Mouse (Mus musculus) layer of hippocampus, postnatal 10 days (tissue): ENCODE data around the gene Kmt5a. TPM values are rescaled to one million over a fixed set of nuclear protein-coding genes. Genes with fewer than 3 reads are reported as not detected.
"Not testable (repeated sequence)": the region's sequence is repeated elsewhere in the genome, so short reads cannot be mapped to it uniquely, and the experiment has no call there.

Experiments
- DNase-seq, 2 experiments: peaks; one replicate each; pipeline ENCODE4 v3.0.0; 2021; ENCODE audit warnings: low spot score in 2 of 2
- total RNA-seq, 2 experiments: library from RNA; stranded (reverse); gene quantifications; 2 replicates each; pipeline ENCODE4 v1.2.3; 2021

The Kmt5a gene
- total RNA-seq, 2 experiments from 2014 or later, result 43.6 to 50.8 TPM

DNA sequence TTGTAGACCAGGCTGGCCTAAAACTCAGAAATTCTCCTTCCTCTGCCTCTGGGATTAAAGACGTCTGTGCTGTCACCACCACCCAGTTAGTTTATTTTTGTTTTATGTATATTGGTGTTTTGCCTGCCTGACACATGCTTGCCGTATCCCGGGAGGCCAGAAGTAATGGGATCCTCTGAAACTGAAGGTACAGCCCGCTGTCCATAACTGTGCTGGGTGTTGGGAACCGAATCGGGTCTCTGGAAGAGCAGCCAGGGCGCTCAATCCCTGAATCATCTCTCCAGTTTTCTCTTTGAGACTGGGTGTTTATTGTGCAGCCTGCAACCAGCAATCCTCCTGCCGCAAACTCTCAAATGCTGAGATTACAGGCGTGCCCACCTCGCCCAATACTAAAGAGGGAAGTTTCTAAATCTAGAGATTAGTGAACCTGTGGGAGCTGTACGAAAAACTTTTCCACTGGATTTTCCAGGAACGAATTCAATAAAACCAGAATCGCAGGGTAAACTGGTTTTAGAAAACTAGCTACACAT is 42.8 kb downstream of the Kmt5a start:
- DNase-seq, result peak; percentile 43 to 50

DNA sequence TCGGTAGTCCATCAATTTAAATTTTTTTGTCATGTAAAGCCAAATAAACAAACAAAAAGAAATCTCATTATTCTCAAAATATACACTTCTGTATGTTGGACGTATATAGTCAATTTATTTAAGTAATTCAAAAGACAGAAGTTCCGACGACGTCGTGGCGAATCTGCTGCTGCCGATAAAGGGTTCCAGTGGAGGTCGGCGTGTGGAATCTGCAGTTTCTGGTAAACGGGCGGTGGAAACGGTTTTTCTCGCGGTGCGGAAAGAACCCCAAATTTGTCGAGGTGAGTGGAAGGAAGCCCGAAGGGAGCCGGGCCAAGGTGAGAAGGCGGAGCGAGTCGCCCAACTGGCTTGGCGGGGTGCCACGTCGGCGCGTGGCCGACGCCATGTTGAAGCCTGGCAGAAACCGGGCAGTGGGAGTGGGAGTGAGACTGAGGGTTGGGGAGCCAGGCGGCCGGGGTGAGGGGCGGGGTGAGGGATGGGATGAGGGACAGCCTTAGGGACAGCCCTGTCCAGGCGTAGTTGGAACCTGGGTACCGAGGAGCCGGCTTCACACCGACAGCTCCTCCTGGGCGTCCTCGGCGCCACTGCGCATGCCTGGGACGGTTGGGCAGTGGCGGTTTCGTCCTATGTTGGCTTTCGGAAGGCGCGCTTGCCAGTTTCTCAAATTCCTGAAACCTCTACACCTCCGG is 43.4 kb downstream of the Kmt5a start, which contains the start of gene Snrnp35:
Gene Snrnp35, plus strand, starts transcription at position 169 of the 689 bp plus-strand sequence.
- DNase-seq, result peak; percentile 89 to 92

DNA sequence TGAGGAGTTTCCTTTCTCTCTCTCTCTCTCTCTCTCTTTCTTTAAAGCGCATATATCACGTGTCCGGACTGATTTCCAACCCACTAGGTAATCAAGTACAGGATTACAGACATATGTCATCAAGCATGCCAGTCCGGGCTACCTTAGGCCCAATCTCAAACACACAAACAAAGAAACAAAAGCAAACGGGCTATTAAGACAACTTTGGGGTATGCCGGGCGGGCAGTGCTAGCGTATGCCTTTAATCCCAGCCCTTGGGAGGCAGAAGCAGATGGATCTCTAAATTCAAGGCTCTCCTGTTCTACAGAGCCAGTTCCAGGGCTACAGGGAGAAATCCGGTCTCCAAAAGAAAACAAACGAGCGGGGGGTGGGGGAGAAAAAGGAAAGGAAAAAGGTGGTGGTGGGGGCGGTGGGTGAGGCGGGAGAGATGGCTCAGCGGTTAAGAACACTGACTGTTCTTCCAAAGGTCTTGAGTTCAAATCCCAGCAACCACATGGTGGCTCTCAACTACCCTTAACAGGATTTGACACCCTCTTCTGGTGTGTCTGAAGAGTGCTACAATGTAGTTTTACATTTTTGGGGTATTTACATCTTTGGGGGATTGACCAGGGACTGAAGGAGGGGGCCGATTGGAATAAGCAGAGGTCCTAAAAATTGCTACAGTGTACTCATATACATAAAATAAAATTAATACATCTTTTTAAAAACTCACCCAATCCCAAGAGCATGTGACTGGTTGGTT is 44.1 kb downstream of the Kmt5a start:
- peak in 1 of 2 experiments; percentile 39 for DNase-seq

DNA sequence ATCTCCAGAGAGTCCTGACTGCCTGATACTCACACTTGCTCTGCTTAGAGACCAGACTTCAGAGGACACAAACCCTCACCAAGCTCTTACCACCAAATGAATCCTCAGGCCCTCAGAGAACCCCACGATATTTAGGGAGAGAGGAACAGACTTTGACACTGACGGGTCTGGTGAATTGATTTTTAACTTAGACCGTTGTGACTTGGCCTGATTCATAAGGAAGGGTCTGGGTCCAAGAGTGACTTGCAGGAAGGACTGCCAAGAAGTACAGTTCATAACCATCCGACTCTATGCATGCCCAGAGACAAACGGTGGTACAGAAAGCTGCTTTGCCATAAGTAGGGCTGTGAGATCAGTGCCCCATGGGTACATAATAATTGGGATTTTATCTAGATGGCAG is 45.9 kb downstream of the Kmt5a start:
- no peak for DNase-seq

DNA sequence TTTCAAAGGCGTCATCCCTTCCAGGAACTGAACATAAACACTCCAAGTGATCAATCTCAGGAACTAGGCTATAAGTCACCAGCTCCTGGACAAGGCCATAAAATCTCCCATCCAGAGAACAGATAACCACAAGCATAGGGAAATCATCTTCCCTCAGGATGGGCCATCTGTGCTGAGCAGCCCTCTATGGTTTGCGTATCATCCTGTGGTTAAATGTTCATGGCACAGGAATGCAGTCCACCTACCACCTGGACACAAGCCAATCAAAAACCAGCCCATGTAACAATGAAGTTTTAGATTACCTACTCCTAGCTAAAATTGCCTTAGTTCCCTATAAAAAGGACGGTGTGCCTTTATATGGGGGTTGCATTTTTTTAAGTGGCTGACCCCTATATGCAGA is 49.2 kb downstream of the Kmt5a start:
- DNase-seq, result no peak

DNA sequence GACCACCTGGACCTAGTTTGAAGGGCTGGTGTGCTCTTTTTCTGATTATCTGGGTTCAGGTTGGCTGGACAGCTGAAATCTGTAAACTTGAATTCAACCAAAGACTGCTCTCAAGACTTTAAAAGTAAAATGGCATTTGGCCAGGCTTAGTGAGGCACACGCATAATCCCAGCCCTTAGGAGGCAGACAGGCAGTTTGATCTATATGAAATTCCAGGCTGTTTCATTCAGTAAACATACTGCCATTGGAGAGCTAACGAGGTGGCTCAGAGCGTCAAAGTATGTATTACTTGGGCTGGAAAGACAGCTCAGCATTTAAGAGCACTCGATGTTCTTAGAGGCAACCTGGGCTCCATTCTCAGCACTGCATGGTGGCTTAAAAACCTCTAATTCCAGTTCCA is 52.0 kb downstream of the Kmt5a start:
- no peak for DNase-seq

DNA sequence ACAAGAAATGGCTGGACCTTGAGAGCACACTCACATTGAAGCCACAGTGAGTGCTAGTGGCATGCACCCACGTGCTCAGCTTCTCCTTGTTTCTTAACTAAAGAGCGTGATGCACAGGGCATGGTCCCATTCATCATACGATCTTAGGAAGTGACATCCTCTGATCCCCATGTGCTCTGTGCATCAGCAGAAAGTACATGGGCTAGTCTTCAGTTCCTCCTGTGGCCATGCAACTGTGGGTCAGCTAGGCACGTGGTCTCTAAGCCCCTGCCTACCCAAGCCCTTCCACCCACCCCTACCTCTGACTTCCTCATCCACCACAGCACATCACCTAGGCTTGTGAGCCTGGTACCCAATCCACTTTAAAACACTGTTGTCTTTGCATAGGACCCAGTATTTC is 52.9 kb downstream of the Kmt5a start:
- DNase-seq, result no peak

DNA sequence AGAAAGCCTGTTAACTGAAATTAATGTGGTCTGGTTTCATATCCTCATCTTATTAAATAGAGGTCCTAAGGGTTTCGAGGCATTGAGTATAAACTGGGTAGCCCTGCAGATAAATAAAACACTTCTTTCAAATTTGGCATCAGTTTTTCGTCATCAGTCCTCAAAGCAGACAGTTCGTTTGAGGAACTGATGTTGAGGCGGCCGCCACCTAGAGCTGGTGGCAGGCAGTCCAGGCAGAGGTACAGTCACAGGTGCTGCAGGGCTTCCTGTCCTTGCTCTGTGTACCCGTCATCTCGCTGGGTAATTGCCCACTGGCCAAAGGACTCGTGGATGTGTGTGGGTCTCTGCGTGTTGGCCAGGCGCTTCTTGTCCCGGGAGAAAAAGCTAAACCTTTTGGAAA is 53.7 kb downstream of the Kmt5a start:
- DNase-seq, result no peak

DNA sequence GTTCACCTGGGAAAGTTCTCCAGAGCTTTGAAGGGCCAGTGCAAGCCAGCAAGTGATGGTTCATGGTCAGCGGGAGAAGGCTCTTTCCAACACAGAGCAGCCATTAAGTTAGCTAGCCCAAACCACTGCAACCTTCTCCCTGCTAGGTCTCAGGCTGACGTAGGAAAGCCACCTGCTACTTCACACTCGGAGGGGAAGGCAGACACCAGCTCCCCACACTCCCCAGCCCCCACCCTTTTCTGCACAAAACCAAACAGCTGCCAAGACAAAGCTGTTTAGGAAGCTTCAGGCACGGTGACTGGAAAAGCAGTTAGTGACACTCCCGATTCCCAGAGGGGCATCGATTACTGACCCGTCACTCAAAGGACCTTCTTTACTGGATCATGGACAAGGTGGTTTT is 55.8 kb downstream of the Kmt5a start:
- no peak for DNase-seq

DNA sequence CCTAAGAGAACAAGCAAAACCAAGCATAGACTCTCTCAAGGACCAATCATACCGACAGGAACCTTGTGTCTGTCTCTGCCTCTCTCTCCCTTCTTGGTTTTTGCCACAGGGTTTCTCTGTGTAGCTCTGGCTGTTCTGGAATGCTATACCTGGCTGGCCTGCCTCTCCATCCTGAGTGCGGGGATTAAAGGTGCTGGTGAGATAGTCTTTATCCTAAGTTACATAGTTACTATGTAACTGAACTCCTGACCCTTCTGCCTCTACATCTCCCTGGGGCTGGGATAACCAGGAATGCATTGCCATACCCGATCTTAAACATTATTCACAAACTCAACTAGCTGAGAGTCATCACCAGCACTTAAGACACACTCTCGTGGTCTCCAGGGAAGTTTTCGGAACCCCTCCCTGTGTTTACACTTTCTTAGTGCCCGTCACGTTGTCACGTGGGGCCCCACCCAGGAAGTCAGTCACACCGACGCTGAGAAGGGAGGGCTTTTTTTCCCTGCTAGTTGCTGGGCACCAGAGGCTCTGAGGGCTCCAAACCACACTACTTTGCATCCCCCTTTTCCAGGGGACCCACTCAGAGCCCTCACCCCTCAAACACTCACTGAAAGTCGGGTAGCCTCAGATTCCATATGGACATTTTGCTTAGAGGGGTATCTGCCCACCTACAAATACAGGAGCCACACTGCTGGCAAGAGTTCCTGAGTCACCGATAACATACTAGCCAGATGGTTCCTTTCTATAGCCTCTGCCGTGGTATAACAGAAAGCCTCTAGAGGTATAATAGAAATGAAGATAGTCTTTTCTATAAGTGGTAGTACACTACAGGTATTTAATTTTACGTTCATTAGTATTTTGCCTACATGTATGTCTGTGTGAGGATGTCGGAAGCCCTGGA is 57.1 kb downstream of the Kmt5a start:
- DNase-seq, result no peak

DNA sequence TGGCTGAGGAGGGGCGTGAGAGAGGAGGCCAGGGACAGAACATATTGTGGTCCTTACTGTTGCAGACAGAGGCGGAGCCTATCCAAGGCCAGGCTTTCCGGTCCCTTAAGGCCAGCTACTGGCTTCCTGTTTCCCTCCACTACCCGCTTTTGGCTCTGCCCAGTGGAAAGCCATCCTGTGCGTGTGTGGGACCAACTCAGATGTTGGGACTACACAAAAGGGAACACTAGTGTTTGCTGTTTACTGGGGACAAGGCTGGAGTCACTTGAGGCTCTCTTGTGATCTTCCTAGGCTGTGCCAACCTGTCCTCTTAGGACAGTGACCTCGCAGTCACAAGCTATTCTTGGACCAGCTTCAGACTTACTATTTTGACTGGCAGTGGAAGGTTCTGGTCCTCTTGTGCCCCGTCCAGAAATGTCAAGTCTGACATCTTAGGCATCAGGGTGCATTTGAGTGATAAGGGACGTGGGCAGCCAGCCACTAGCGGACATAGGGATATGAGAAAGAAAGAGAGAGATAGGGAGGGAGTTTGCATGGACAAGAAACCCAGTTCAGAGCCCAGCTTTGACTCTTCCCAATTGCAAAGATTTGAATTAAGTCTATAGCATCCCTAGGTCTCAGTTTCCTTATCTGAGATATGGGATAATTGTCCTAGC is 58.6 kb downstream of the Kmt5a start:
- DNase-seq, result no peak

DNA sequence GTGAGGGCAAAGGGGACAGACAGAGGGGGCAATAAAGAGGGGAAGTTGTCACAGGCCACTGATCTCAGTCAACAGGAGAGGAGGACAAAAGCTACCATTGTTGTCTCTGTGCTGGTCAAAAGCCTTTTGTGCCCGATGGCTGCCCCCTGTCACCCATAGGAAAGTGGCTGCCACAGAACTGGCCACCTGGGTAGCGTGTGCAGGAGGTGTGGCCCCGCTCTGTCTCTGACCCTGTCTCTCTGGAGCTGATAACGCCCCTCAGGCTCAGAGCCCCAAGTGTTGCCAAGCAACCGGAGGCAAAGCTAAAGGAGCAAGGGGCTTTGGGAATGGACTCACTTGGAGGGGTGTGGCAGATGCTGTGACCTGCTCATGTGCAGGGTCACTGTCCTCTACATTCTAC is 59.3 kb downstream of the Kmt5a start:
- DNase-seq, result no peak

DNA sequence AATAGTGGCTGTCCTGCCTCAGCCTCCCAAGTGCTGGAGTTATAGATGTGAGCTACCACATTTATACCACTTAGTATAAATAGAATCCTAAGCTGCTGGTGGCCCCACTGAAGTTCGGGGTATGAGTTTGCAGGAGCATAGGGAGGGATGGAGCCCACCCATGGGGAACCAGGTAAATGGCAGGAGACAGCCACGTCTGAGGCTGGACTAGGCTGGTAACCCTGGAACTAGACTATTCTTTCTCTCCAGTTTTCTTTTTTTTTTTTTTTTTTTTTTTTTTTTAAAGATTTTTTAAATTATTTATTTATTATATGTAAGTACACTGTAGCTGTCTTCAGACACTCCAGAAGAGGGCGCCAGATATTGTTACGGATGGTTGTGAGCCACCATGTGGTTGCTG is 60.3 kb downstream of the Kmt5a start:
- DNase-seq, result not testable (repeated sequence)

DNA sequence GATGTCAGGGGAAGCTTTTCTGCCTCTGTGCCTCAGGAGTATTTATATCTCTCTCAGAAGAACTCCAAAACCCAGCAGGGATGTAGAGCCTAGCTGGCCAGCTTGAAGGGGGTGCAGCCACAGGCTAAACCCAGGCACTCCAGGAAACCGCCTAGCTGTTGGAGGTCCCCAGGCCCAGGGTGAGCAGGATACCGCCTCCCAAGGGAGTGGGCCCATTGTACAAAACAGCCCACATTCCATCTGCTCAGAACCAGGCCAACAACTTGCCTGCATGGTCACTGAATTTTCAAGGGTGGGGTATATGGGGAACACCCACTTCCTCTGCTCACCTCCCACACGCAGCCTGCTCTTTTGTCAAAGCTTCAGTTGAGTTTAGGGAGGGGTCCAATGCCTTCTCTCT is 60.8 kb downstream of the Kmt5a start:
- DNase-seq, result no peak

DNA sequence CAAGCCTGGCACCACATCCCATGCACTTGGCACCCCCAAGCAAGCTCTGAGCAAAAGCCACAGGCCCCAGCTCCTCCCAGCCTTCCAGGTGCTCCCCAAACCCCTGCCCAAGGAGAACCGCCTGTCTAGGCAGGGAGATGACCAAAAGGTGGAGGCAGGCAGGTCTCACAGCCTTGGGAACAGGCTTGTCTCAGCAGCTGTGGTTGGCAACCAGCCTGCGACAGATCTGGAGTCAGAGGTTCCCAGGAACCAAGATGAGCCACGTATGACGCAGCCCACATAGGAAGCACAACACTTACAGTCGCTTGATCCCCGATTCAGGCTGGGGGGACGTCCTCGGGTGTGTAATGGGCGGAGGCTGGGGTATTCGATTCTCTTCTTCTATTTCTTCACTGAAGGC is 61.8 kb downstream of the Kmt5a start:
- no peak for DNase-seq

DNA sequence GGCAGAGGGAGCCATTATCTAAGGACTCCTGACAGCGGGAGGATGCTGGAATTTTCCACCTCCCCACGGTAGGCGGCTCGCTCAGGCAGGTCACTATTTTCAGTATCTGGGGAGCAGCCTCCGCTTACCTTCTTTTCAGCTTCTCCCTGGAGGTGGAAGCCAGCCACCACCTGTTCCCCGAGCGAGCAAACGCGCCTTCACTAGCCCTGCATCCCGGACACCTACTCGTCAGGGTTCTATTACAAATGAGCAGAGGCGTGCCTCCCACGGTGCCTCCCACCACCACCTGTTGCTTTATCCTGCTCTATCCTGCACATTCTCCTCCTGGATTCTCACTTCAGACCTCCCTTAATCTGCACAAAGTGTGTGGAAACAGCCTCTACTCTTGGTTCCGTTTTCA is 64.0 kb downstream of the Kmt5a start:
- DNase-seq, result no peak

DNA sequence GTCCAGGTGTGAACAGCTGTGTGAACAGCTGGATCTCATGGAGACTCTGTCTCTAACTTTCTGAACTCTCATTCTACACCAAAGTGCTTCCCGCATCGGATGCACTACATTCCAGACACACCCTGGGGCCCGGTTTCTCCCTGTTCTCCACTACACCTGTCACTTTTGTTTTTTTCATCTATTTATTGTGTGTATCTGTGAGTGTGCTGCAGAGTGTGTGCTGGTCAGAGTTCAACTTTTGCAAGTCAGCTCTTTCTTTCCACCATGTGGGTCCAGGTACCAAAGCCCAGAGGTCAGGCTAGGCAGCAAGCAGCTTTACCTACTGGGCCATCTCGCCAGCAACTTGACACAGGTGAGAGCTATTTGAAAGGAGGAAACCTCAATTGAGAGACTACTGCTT is 65.5 kb downstream of the Kmt5a start:
- DNase-seq, result no peak

DNA sequence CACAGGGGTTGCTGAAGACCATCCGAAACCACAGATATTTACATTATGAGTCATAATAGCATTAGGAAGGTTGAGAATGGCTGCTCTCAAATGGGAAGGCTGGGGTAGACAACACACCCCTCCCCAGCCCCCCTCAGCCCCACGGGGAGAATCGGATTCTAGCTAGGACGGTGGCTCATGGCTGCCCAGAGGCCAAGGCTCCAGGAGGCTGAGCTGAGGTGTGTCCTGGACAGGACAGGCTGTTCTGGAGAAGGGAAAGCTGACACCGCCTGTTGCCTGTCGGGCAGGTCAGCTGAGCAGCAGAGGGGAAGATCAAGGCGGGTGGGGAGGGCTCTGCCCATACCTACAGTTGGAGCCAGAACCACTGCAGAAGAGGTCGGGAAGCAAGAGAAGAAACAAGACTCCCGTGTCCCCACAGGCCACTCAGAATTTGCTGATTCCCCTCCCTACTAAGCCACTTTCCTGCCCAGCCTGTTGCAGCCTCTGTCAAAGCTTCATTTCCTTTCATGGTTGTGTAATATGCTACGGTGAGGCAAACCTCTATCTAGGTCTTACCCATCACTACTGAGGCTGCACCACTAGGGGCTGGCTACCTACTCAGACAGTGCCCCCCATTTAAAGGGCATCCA is 67.1 kb downstream of the Kmt5a start:
- no peak for DNase-seq

DNA sequence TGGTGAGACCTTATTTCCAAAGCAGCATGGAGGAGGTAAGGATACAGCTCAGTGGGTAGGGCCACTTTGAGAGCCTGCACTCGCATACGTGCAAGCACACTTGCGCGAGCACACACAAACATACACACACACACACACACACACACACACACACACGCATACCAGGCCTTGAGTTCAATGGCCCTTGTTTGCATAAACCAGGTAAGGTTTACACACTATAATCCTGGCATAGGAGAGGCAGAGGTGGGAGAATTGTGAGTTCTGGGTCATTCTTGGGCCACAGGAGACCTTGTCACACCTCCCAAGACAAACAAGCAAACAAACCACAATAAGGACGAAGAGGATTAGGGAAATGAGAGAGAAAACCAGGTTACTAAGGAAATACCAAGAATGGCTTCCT is 69.5 kb downstream of the Kmt5a start:
- DNase-seq, result no peak

DNA sequence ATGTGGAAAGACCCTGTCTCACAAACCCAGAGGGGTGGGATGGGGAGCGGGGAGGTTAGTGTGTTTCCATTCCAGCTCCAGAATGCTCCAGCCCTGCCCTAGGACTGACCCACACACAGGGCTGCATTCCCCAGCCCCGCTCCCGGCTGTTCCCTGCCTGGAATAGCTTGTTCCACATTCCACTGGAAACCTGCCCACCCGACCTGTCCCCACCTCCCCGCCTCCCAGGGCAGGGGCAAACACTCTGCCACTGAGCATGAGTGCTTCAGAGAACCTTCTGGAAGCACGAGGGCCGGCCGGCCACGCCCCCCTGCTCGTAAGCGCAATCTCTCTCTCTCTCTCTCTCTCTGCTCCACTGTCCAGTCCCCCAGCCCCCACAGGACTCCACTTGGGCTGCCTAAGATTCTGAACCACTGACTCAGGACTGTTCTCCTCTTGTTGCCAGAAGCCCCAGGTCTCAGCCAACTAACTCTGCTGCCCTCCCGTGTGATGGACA is 70.1 kb downstream of the Kmt5a start:
- no peak for DNase-seq
